Mouse (Mus musculus): ENCODE results near the gene Selplg.

GRCm38 (mm10) chr5:113776128-113776895, 56.1 kb downstream of the Selplg start:
- no peak for TF ChIP-seq EP300 (IDR thresholded peaks at IDR 0.05; ENCODE audit: insufficient read depth, low read depth, low read length)
- no peak for TF ChIP-seq CTCF (IDR thresholded peaks at IDR 0.05)

Data from heart, adult 2 months (tissue).